Mouse (Mus musculus) embryonic facial prominence, embryonic 14.5 days (tissue): ENCODE data around the gene Numbl. TPM values are rescaled to one million over a fixed set of nuclear protein-coding genes. Genes with fewer than 3 reads are reported as not detected.

Experiments
- ATAC-seq: fragments of 200-750 bp; cut with Nextera tagmentation; 2 replicates; pipeline ENCODE4 v1.8.0; 2017; ENCODE audit warnings: low read depth, moderate number of reproducible peaks, moderate TSS enrichment
- DNase-seq: peaks from one replicate; pipeline ENCODE4 v3.0.0-alpha.2; 2015; ENCODE audit warnings: low spot score
- H3K27ac ChIP-seq: fragments of 300-500 bp; sonication (generic); replicated peaks from 2 replicates; pipeline ENCODE4 v1.5.1; 2014; ENCODE audit warnings: low read depth, mild to moderate bottlenecking, low read length, moderate library complexity
- H3K27me3 ChIP-seq: fragments of 300-500 bp; sonication (generic); replicated peaks from 2 replicates; pipeline ENCODE4 v1.6.1; 2014; ENCODE audit warnings: low read length; ENCODE audit not compliant: control insufficient read depth, insufficient read depth
- H3K36me3 ChIP-seq: fragments of 300-500 bp; sonication (generic); 2 replicates; pipeline ENCODE4 v1.6.1; 2014; ENCODE audit warnings: low read length, mixed read lengths; ENCODE audit not compliant: control insufficient read depth, insufficient read depth
- H3K4me1 ChIP-seq: fragments of 300-500 bp; sonication (generic); 2 replicates; pipeline ENCODE4 v1.6.1; 2014; ENCODE audit warnings: antibody characterized with exemption, low read length; ENCODE audit not compliant: control insufficient read depth, insufficient read depth
- H3K4me2 ChIP-seq: fragments of 300-500 bp; sonication (generic); 2 replicates; pipeline ENCODE4 v1.6.1; 2014; ENCODE audit warnings: low read depth, mild to moderate bottlenecking, low read length, moderate library complexity, mixed read lengths
- H3K4me3 ChIP-seq: fragments of 300-500 bp; sonication (generic); 2 replicates; pipeline ENCODE4 v1.5.1; 2014; ENCODE audit warnings: low read depth, mild to moderate bottlenecking, low read length
- H3K9ac ChIP-seq: fragments of 300-500 bp; sonication (generic); 2 replicates; pipeline ENCODE4 v1.6.1; 2014; ENCODE audit warnings: low read depth, mild to moderate bottlenecking, low read length, moderate library complexity, mixed read lengths
- H3K9me3 ChIP-seq: fragments of 300-500 bp; sonication (generic); 2 replicates; pipeline ENCODE4 v1.6.1; 2016; ENCODE audit warnings: low read length; ENCODE audit not compliant: control insufficient read depth
- WGBS: fragments of 180-500 bp; shearing (Covaris S2); extraction: QIAGEN DNeasy Blood & Tissue Kit; methylation state at CpG from one replicate; pipeline ENCODE4 v1.1.7; 2014; 5-methylcytosine and 5-hydroxymethylcytosine counted together
- polyA plus RNA-seq: library from polyadenylated mRNA; unstranded; fragments of >200 nt; fragmentation: Nextera tagmentation; extraction: Ambion mirVana; gene quantifications from 2 replicates; pipeline ENCODE4 v1.2.1, GENCODE M21; 2014

Numbl gene
- polyA plus RNA-seq, 1 experiment from 2014 or later, result 25.1 TPM

GRCm38 (mm10) chr7:27227676-27228075 lies 30.6 kb upstream of the Numbl start:
- DNase-seq (no peak), ATAC-seq (no peak)
- H3K27ac ChIP-seq, result peak overlapping the region; percentile 92
- H3K36me3 ChIP-seq, result no peaks in the 10 kb centered on the region; the same call in 1 of the 2 replicates
- peaks cover 33% of the 10 kb centered on the region for H3K4me1 ChIP-seq
- WGBS, result 5% methylated on average over 10 of the region's 10 CpGs
- no peaks in the 10 kb centered on the region for H3K27me3 ChIP-seq
- H3K9me3 ChIP-seq, result no peaks in the 10 kb centered on the region
- H3K4me3 ChIP-seq, result peak overlapping the region; percentile 88
- peak overlapping the region; percentile 85 for H3K9ac ChIP-seq
- H3K4me2 ChIP-seq, result peak overlapping the region; percentile 89

GRCm38 (mm10) chr7:27228281-27228821 lies 29.9 kb upstream of the Numbl start, which contains the start of gene Itpkc:
Itpkc (minus strand) TSS chr7:27228661.
- peak within 1 kb of the TSS; percentile 88 for H3K4me3 ChIP-seq
- H3K4me1 ChIP-seq, result peaks cover 34% of the 10 kb centered on the region
- peak within 1 kb of the TSS; percentile 85 for H3K9ac ChIP-seq
- peak within 1 kb of the TSS; percentile 92 for H3K27ac ChIP-seq
- under 1% methylated on average over 30 of the region's 49 CpGs for WGBS
- H3K27me3 ChIP-seq, result no peaks in the 10 kb centered on the region
- H3K4me2 ChIP-seq, result peak within 1 kb of the TSS; percentile 89
- DNase-seq (peak; percentile 98), ATAC-seq (peak; percentile 81)
- H3K36me3 ChIP-seq, result no peaks in the 10 kb centered on the region; the same call in 1 of the 2 replicates
- H3K9me3 ChIP-seq, result no peaks in the 10 kb centered on the region

GRCm38 (mm10) chr7:27228865-27229264 lies 29.4 kb upstream of the Numbl start:
- no peaks in the 10 kb centered on the region for H3K27me3 ChIP-seq
- H3K4me3 ChIP-seq, result peak overlapping the region; percentile 88
- H3K36me3 ChIP-seq, result no peaks in the 10 kb centered on the region; the same call in 1 of the 2 replicates
- DNase-seq, result no peak
- H3K9ac ChIP-seq, result peak overlapping the region; percentile 85
- peak overlapping the region; percentile 92 for H3K27ac ChIP-seq
- H3K4me2 ChIP-seq, result peak overlapping the region; percentile 89
- H3K9me3 ChIP-seq, result no peaks in the 10 kb centered on the region
- 15% methylated on average over 6 of the region's 6 CpGs for WGBS
- no peak for ATAC-seq
- peaks cover 39% of the 10 kb centered on the region for H3K4me1 ChIP-seq

- 73% methylated on average over 4 of the region's 4 CpGs for WGBS
- no peak overlapping the region for H3K4me3 ChIP-seq
- no peak overlapping the region for H3K9ac ChIP-seq
- no peak overlapping the region for H3K27ac ChIP-seq
- H3K4me1 ChIP-seq, result peaks cover 26% of the 10 kb centered on the region
- no peaks in the 10 kb centered on the region for H3K36me3 ChIP-seq
- ATAC-seq, result no peak
- no peaks in the 10 kb centered on the region for H3K9me3 ChIP-seq
- no peak overlapping the region for H3K4me2 ChIP-seq
- no peaks in the 10 kb centered on the region for H3K27me3 ChIP-seq
- DNase-seq, result no peak
These were observed 27.5 kb upstream of the Numbl start for GRCm38 (mm10) chr7:27230781-27231180.

- no peak for DNase-seq
- WGBS, result 78% methylated on average over 7 of the region's 7 CpGs
- Histone ChIP-seq H3K27ac (no peak overlapping the region), H3K27me3 (no peaks in the 10 kb centered on the region), H3K9ac (no peak overlapping the region), H3K4me1 (peaks cover 15% of the 10 kb centered on the region), H3K4me3 (no peak overlapping the region), H3K36me3 (no peaks in the 10 kb centered on the region), H3K4me2 (no peak overlapping the region), H3K9me3 (no peaks in the 10 kb centered on the region)
- no peak for ATAC-seq
These were observed 26.4 kb upstream of the Numbl start for GRCm38 (mm10) chr7:27231693-27232331.

GRCm38 (mm10) chr7:27232781-27233281 lies 25.4 kb upstream of the Numbl start, which contains the start of gene Coq8b:
Coq8b (plus strand) TSS chr7:27233023.
- Histone ChIP-seq H3K9ac (peak within 1 kb of the TSS; percentile 66), H3K9me3 (no peaks in the 10 kb centered on the region), H3K27me3 (no peaks in the 10 kb centered on the region), H3K27ac (peak within 1 kb of the TSS; percentile 81), H3K4me2 (peak within 1 kb of the TSS; percentile 69), H3K4me1 (peaks cover 10% of the 10 kb centered on the region; the same call in 1 of the 2 replicates), H3K4me3 (peak within 1 kb of the TSS; percentile 50), H3K36me3 (peaks cover 8% of the 10 kb centered on the region; the same call in 1 of the 2 replicates)
- ATAC-seq (peak; percentile 94), DNase-seq (peak; percentile 98)
- WGBS, result 2% methylated on average over 25 of the region's 25 CpGs

GRCm38 (mm10) chr7:27233300-27233699 lies 24.9 kb upstream of the Numbl start:
- Histone ChIP-seq H3K36me3 (peaks cover 10% of the 10 kb centered on the region; the same call in 1 of the 2 replicates), H3K4me2 (peak overlapping the region; percentile 69), H3K27me3 (no peaks in the 10 kb centered on the region), H3K9ac (peak overlapping the region; percentile 66), H3K4me3 (peak overlapping the region; percentile 50), H3K27ac (peak overlapping the region; percentile 81), H3K4me1 (peaks cover 10% of the 10 kb centered on the region; the same call in 1 of the 2 replicates), H3K9me3 (no peaks in the 10 kb centered on the region)
- DNase-seq (no peak), ATAC-seq (no peak)
- WGBS, result 3% methylated on average over 6 of the region's 6 CpGs

GRCm38 (mm10) chr7:27235726-27236125 lies 22.5 kb upstream of the Numbl start:
- 95% methylated on average over 2 of the region's 2 CpGs for WGBS
- H3K27me3 ChIP-seq, result no peaks in the 10 kb centered on the region
- no peak overlapping the region for H3K9ac ChIP-seq
- H3K36me3 ChIP-seq, result peaks cover 15% of the 10 kb centered on the region
- no peak for ATAC-seq
- H3K27ac ChIP-seq, result no peak overlapping the region
- no peaks in the 10 kb centered on the region for H3K9me3 ChIP-seq
- H3K4me3 ChIP-seq, result no peak overlapping the region
- DNase-seq, result no peak
- H3K4me2 ChIP-seq, result no peak overlapping the region
- H3K4me1 ChIP-seq, result peaks cover 6% of the 10 kb centered on the region; the same call in 1 of the 2 replicates
